Mouse (Mus musculus) inflammation-experienced regulatory T-cells, adult 6 months (primary cell): ENCODE results near the gene Fgfrl1. TPM values are rescaled to one million over a fixed set of nuclear protein-coding genes. Genes with fewer than 3 reads are reported as not detected.

Source experiments
- polyA plus RNA-seq, 3 experiments: library from polyadenylated mRNA; unstranded; fragments of 100-300 nt; shearing (Covaris generic); gene quantifications; one replicate each; pipeline ENCODE4 v1.2.1; 2017

Fgfrl1 gene
- polyA plus RNA-seq, 3 experiments from 2014 or later = 0.32 TPM; not detected in 2

Other genes with a start within 250 kb of the Fgfrl1 start
- not detected for gene Mfsd7a, start 243.5 kb upstream of the Fgfrl1 start, polyA plus RNA-seq
- gene Pcgf3, start 231.2 kb upstream of the Fgfrl1 start, polyA plus RNA-seq = 1 to 10 TPM; 3.5 to 5.8 (median 4.9) TPM
- gene Cplx1, start 142.4 kb upstream of the Fgfrl1 start, polyA plus RNA-seq = not detected
- 10 to 100 TPM; 59.8 to 74.7 (median 70.1) TPM for gene Gak, start 62.6 kb upstream of the Fgfrl1 start, polyA plus RNA-seq
- 10 to 100 TPM; 26.7 to 40.8 (median 39.5) TPM for gene Tmem175, start 62.6 kb upstream of the Fgfrl1 start, polyA plus RNA-seq
- gene Idua, start 32.1 kb upstream of the Fgfrl1 start, polyA plus RNA-seq = 10 to 100 TPM; 13.1 to 17.8 (median 13.5) TPM
- 1 to 10 TPM; 2.1 to 7.7 (median 4.7) TPM for gene Dgkq, start 22.7 kb upstream of the Fgfrl1 start, polyA plus RNA-seq
- gene Slc26a1, start 16.8 kb upstream of the Fgfrl1 start, polyA plus RNA-seq = under 1 TPM in 2 of 3 experiments, not detected in 1; 0.16 to 0.78 TPM
- not detected for gene Rnf212, start 82.6 kb downstream of the Fgfrl1 start, polyA plus RNA-seq
- gene Tmed11, start 103.0 kb downstream of the Fgfrl1 start, polyA plus RNA-seq = not detected
- not detected for gene Vmn2r8, start 116.5 kb downstream of the Fgfrl1 start, polyA plus RNA-seq
- under 1 TPM in 1 of 3 experiments, not detected in 2; 0.13 TPM for gene Vmn2r9, start 160.2 kb downstream of the Fgfrl1 start, polyA plus RNA-seq